Mouse (Mus musculus) hindbrain, embryonic 12.5 days (tissue): Measurements from ENCODE around the gene Lrig1. TPM values are rescaled to one million over a fixed set of nuclear protein-coding genes. Genes with fewer than 3 reads are reported as not detected.

Experiments
- ATAC-seq: fragments of 200-750 bp; cut with Nextera tagmentation; 2 replicates; pipeline ENCODE4 v1.8.0; 2017; ENCODE audit warnings: moderate TSS enrichment; ENCODE audit not compliant: low FRiP score
- H3K27ac ChIP-seq: fragments of 300-500 bp; sonication (generic); 2 replicates; pipeline ENCODE4 v1.5.1; 2016; ENCODE audit warnings: mild to moderate bottlenecking
- H3K27me3 ChIP-seq: fragments of 300-500 bp; sonication (generic); 2 replicates; pipeline ENCODE4 v1.6.1; 2016; ENCODE audit warnings: mild to moderate bottlenecking
- H3K36me3 ChIP-seq: fragments of 300-500 bp; sonication (generic); 2 replicates; pipeline ENCODE4 v1.6.1; 2016; ENCODE audit warnings: mild to moderate bottlenecking
- H3K4me1 ChIP-seq: fragments of 300-500 bp; sonication (generic); 2 replicates; pipeline ENCODE4 v1.6.1; 2016
- H3K4me2 ChIP-seq: fragments of 300-500 bp; sonication (generic); replicated peaks from 2 replicates; pipeline ENCODE4 v1.6.1; 2016; ENCODE audit warnings: mild to moderate bottlenecking
- H3K4me3 ChIP-seq: fragments of 300-500 bp; sonication (generic); 2 replicates; pipeline ENCODE4 v1.5.1; 2016; ENCODE audit warnings: mild to moderate bottlenecking
- H3K9ac ChIP-seq: fragments of 300-500 bp; sonication (generic); 2 replicates; pipeline ENCODE4 v1.6.1; 2016; ENCODE audit warnings: mild to moderate bottlenecking, moderate library complexity
- H3K9me3 ChIP-seq: fragments of 300-500 bp; sonication (generic); replicated peaks from 2 replicates; pipeline ENCODE4 v1.6.1; 2016; ENCODE audit warnings: mild to moderate bottlenecking
- WGBS: fragments of 180-500 bp; shearing (Covaris S2); methylation state at CpG from one replicate; pipeline ENCODE4 v1.1.7; 2016; 5-methylcytosine and 5-hydroxymethylcytosine counted together
- polyA plus RNA-seq: library from polyadenylated mRNA; unstranded; fragments of >200 nt; fragmentation: Nextera tagmentation; extraction: Ambion mirVana; gene quantifications from 2 replicates; pipeline ENCODE4 v1.2.1, GENCODE M21; 2016

The Lrig1 gene
- polyA plus RNA-seq, 1 experiment from 2014 or later = 23.9 TPM

GRCm38 (mm10) chr6:94596761-94597485, 103.0 kb downstream of the Lrig1 start:
- 56% methylated on average over 10 of the region's 10 CpGs for WGBS
- Histone ChIP-seq H3K4me2 (no peak overlapping the region), H3K9ac (0 out of 2 replicates have a peak overlapping the region, but pooled peaks have one; percentile 13), H3K4me3 (no peak overlapping the region), H3K9me3 (no peaks in the 10 kb centered on the region), H3K4me1 (peaks cover 20% of the 10 kb centered on the region), H3K36me3 (0 out of 2 replicates have a peak, but pooled peaks cover 6% of the 10 kb centered on the region), H3K27ac (no peak overlapping the region), H3K27me3 (no peaks in the 10 kb centered on the region)
- no peak for ATAC-seq

- no peak overlapping the region for H3K9ac ChIP-seq
- peaks cover 15% of the 10 kb centered on the region for H3K4me1 ChIP-seq
- H3K4me2 ChIP-seq = no peak overlapping the region
- no peaks in the 10 kb centered on the region for H3K9me3 ChIP-seq
- ATAC-seq = no peak
- WGBS = 90% methylated on average over 14 of the region's 14 CpGs
- H3K27ac ChIP-seq = no peak overlapping the region
- 0 out of 2 replicates have a peak, but pooled peaks cover 4% of the 10 kb centered on the region for H3K36me3 ChIP-seq
- H3K4me3 ChIP-seq = no peak overlapping the region
- no peaks in the 10 kb centered on the region for H3K27me3 ChIP-seq
These were observed 103.8 kb downstream of the Lrig1 start for GRCm38 (mm10) chr6:94596051-94596760.

DNA sequence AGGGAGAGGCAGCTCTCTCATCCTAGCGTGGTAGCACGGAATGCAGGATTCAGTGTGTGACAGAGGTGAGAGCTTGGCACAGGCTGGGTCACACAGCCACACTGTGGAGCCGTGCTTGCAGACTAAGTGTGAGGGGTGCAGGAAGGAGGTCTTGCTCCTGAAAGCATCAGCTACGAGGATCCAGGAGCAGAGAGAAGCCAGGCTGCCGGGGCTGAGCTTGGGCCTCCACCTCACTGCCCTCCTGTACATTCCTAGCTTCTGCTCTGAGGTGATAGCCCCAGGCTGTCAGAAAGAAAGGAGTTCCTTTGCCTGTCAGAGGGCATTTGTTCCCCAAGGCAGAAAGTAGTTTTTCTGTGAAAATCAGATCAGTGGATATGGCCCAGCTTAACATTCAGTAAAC, 104.8 kb downstream of the Lrig1 start:
- no peaks in the 10 kb centered on the region for H3K9me3 ChIP-seq
- WGBS = 68% methylated on average over 5 of the region's 5 CpGs
- no peak overlapping the region for H3K4me2 ChIP-seq
- no peaks in the 10 kb centered on the region for H3K27me3 ChIP-seq
- no peak for ATAC-seq
- H3K9ac ChIP-seq = no peak overlapping the region
- 0 out of 2 replicates have a peak, but pooled peaks cover 4% of the 10 kb centered on the region for H3K36me3 ChIP-seq
- no peak overlapping the region for H3K27ac ChIP-seq
- H3K4me3 ChIP-seq = no peak overlapping the region
- H3K4me1 ChIP-seq = peaks cover 15% of the 10 kb centered on the region

GRCm38 (mm10) chr6:94594711-94595110, 105.2 kb downstream of the Lrig1 start:
- 0 out of 2 replicates have a peak, but pooled peaks cover 4% of the 10 kb centered on the region for H3K36me3 ChIP-seq
- no peak overlapping the region for H3K4me3 ChIP-seq
- H3K27ac ChIP-seq = no peak overlapping the region
- no peak for ATAC-seq
- H3K27me3 ChIP-seq = no peaks in the 10 kb centered on the region
- no peak overlapping the region for H3K4me2 ChIP-seq
- no peaks in the 10 kb centered on the region for H3K9me3 ChIP-seq
- no peak overlapping the region for H3K9ac ChIP-seq
- peaks cover 15% of the 10 kb centered on the region for H3K4me1 ChIP-seq
- 78% methylated on average over 11 of the region's 11 CpGs for WGBS

- peaks cover 15% of the 10 kb centered on the region for H3K4me1 ChIP-seq
- H3K36me3 ChIP-seq = 0 out of 2 replicates have a peak, but pooled peaks cover 2% of the 10 kb centered on the region
- no peak for ATAC-seq
- H3K27ac ChIP-seq = no peak overlapping the region
- no peaks in the 10 kb centered on the region for H3K27me3 ChIP-seq
- no peak overlapping the region for H3K4me3 ChIP-seq
- H3K9ac ChIP-seq = no peak overlapping the region
- no peak overlapping the region for H3K4me2 ChIP-seq
- no peaks in the 10 kb centered on the region for H3K9me3 ChIP-seq
- WGBS = 75% methylated on average over 6 of the region's 6 CpGs
These were observed 105.8 kb downstream of the Lrig1 start for GRCm38 (mm10) chr6:94594096-94594665.

GRCm38 (mm10) chr6:94592710-94593109, 107.2 kb downstream of the Lrig1 start:
- no peaks in the 10 kb centered on the region for H3K9me3 ChIP-seq
- H3K9ac ChIP-seq = no peak overlapping the region; the same call in 1 of the 2 replicates
- H3K36me3 ChIP-seq = no peaks in the 10 kb centered on the region
- ATAC-seq = peak; percentile 68
- 19% methylated on average over 4 of the region's 4 CpGs for WGBS
- peaks cover 15% of the 10 kb centered on the region for H3K4me1 ChIP-seq
- no peak overlapping the region for H3K4me3 ChIP-seq
- no peak overlapping the region for H3K4me2 ChIP-seq
- no peaks in the 10 kb centered on the region for H3K27me3 ChIP-seq
- peak overlapping the region; percentile 30; the same call in 1 of the 2 replicates for H3K27ac ChIP-seq

DNA sequence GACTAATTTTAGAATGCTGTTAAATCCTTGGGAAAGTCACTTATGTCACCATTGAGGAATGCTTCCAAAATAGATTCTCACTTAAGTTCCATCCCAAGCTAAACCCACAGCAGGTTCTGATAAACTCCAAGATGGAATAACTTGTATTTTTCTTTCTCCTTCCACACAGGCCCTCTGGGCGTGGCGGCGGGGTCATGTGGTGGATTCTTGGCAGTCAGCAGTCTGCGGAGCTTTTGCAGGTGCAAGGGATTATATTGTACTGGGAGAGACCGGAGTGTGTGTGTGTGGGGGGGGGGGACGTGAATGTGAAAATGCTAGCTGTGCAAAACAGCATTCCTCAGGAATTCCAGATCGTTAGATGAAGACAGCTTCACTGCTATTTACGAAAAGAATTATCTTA, 107.7 kb downstream of the Lrig1 start:
- Histone ChIP-seq H3K27me3 (no peaks in the 10 kb centered on the region), H3K9me3 (no peaks in the 10 kb centered on the region), H3K4me2 (no peak overlapping the region), H3K36me3 (no peaks in the 10 kb centered on the region), H3K9ac (no peak overlapping the region), H3K4me3 (no peak overlapping the region), H3K4me1 (peaks cover 11% of the 10 kb centered on the region), H3K27ac (no peak overlapping the region)
- no peak for ATAC-seq
- 50% methylated on average over 8 of the region's 8 CpGs for WGBS

DNA sequence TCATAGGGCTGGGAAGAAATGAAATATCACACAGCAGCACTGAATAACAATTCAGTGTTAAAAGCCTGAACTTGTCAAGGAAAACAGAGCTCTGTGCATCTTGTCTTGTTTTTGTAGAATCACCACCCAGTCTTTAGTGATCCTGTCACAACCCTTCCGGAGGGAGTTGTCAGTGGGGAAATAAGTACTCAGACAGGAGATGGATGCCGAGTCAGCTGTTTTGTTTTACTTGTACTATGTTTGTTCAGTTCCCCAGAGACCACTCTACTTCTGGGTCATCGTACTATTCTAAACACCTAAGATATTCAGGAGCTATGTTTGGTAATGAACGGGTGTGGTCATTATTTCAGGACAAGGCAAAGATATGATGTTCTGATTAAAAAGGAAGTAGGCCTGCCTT, 111.6 kb downstream of the Lrig1 start:
- Histone ChIP-seq H3K36me3 (no peaks in the 10 kb centered on the region), H3K4me2 (no peak overlapping the region), H3K4me3 (no peak overlapping the region), H3K9me3 (no peaks in the 10 kb centered on the region), H3K9ac (no peak overlapping the region), H3K4me1 (peaks cover 7% of the 10 kb centered on the region), H3K27me3 (no peaks in the 10 kb centered on the region), H3K27ac (no peak overlapping the region)
- WGBS = 79% methylated on average over 4 of the region's 4 CpGs
- no peak for ATAC-seq

DNA sequence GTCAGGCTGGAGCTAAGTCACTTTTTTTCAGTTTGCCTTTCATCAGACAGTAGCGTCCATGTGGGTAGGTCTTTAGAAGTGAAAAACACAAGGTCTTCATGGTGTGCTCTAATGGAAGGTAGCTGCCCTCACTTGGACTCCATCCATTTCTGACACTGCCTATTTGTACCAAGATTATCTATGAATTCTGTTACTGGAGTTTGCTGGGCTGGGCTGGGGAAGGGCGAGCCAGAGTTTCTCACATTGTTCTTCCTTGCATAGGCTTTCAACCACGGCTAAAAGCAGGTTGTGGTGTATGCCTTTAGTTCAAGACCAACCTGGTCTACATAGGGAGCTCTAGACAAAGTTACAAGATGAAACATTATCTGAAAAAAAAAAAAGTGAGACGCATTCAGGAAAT, 115.0 kb downstream of the Lrig1 start:
- 91% methylated on average over 4 of the region's 4 CpGs for WGBS
- no peak for ATAC-seq
- H3K27ac ChIP-seq = no peak overlapping the region
- H3K36me3 ChIP-seq = no peaks in the 10 kb centered on the region
- no peak overlapping the region for H3K4me2 ChIP-seq
- H3K27me3 ChIP-seq = no peaks in the 10 kb centered on the region
- H3K9ac ChIP-seq = no peak overlapping the region
- H3K9me3 ChIP-seq = no peaks in the 10 kb centered on the region
- H3K4me1 ChIP-seq = peaks cover 2% of the 10 kb centered on the region; the same call in 1 of the 2 replicates
- no peak overlapping the region for H3K4me3 ChIP-seq

GRCm38 (mm10) chr6:94584147-94584695, 115.7 kb downstream of the Lrig1 start:
- H3K27me3 ChIP-seq = no peaks in the 10 kb centered on the region
- H3K36me3 ChIP-seq = no peaks in the 10 kb centered on the region
- H3K4me2 ChIP-seq = no peak overlapping the region
- peaks cover 2% of the 10 kb centered on the region; the same call in 1 of the 2 replicates for H3K4me1 ChIP-seq
- WGBS = 92% methylated on average over 9 of the region's 9 CpGs
- ATAC-seq = no peak
- H3K9me3 ChIP-seq = no peaks in the 10 kb centered on the region
- no peak overlapping the region for H3K4me3 ChIP-seq
- H3K9ac ChIP-seq = no peak overlapping the region
- no peak overlapping the region for H3K27ac ChIP-seq

GRCm38 (mm10) chr6:94582055-94582454, 117.9 kb downstream of the Lrig1 start:
- Histone ChIP-seq H3K9ac (no peak overlapping the region), H3K9me3 (no peaks in the 10 kb centered on the region), H3K4me3 (no peak overlapping the region), H3K4me1 (peaks cover 11% of the 10 kb centered on the region), H3K4me2 (no peak overlapping the region), H3K27me3 (no peaks in the 10 kb centered on the region), H3K36me3 (no peaks in the 10 kb centered on the region), H3K27ac (no peak overlapping the region)
- 88% methylated on average over 9 of the region's 9 CpGs for WGBS
- no peak for ATAC-seq

DNA sequence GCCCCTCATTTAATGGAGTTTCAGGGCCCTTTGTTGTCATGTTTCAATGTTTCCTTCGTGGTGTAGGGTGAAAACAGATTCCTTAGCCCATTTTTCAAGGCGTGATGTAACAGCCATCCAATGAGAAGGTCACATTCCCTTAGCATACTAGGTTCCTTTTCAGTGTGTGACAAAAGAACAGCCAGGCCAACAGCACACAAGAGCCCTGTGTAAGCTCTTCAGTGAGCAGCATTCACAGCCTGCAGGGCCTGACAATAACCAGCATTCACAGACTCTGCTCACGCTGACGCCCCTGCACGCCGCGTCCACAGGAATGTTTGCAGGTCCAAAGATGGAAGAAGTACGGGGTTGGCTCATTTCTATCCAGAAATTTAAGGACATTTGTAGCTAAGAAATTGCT, 122.0 kb downstream of the Lrig1 start:
- Histone ChIP-seq H3K4me3 (no peak overlapping the region), H3K27ac (peak overlapping the region; percentile 49; the same call in 1 of the 2 replicates), H3K9ac (no peak overlapping the region), H3K36me3 (no peaks in the 10 kb centered on the region), H3K4me2 (no peak overlapping the region), H3K9me3 (no peaks in the 10 kb centered on the region), H3K27me3 (no peaks in the 10 kb centered on the region), H3K4me1 (peaks cover 25% of the 10 kb centered on the region)
- peak; percentile 89 for ATAC-seq
- WGBS = 28% methylated on average over 8 of the region's 8 CpGs
